Mouse (Mus musculus) limb, embryonic 14.5 days (tissue): ENCODE measurements around the gene Sirt4. TPM values are rescaled to one million over a fixed set of nuclear protein-coding genes. Genes with fewer than 3 reads are reported as not detected.
A peak's percentile ranks its signal among the peaks of the same experiment; 100 is the strongest.

Source experiments
- ATAC-seq: fragments of 200-750 bp; cut with Nextera tagmentation; 2 replicates; pipeline ENCODE4 v1.8.0; 2017; ENCODE audit warnings: low read depth, moderate number of reproducible peaks, moderate TSS enrichment; ENCODE audit not compliant: low FRiP score
- DNase-seq: peaks from one replicate; pipeline ENCODE4 v3.0.0-alpha.2; 2015; ENCODE audit warnings: low spot score
- H3K27ac ChIP-seq: fragments of 300-500 bp; sonication (generic); replicated peaks from 2 replicates; pipeline ENCODE4 v1.5.1; 2014; ENCODE audit warnings: low read depth, mild to moderate bottlenecking, low read length, moderate library complexity, mixed read lengths
- H3K27me3 ChIP-seq: fragments of 300-500 bp; sonication (generic); 2 replicates; pipeline ENCODE4 v1.6.1; 2014; ENCODE audit warnings: low read length, mixed read lengths; ENCODE audit not compliant: control insufficient read depth, insufficient read depth
- H3K36me3 ChIP-seq: fragments of 300-500 bp; sonication (generic); 2 replicates; pipeline ENCODE4 v1.6.1; 2014; ENCODE audit warnings: mild to moderate bottlenecking, low read length, moderate library complexity, mixed read lengths; ENCODE audit not compliant: control insufficient read depth, insufficient read depth
- H3K4me1 ChIP-seq: fragments of 300-500 bp; sonication (generic); 2 replicates; pipeline ENCODE4 v1.6.1; 2014; ENCODE audit warnings: antibody characterized with exemption, low read length, mixed read lengths; ENCODE audit not compliant: control insufficient read depth, insufficient read depth
- H3K4me2 ChIP-seq: fragments of 300-500 bp; sonication (generic); replicated peaks from 2 replicates; pipeline ENCODE4 v1.6.1; 2014; ENCODE audit warnings: low read depth, mild to moderate bottlenecking, low read length, moderate library complexity; ENCODE audit not compliant: severe bottlenecking
- H3K4me3 ChIP-seq: fragments of 300-500 bp; sonication (generic); replicated peaks from 2 replicates; pipeline ENCODE4 v1.5.1; 2014; ENCODE audit warnings: low read length
- H3K9ac ChIP-seq: fragments of 300-500 bp; sonication (generic); 2 replicates; pipeline ENCODE4 v1.6.1; 2014; ENCODE audit warnings: mild to moderate bottlenecking, low read depth, low read length, moderate library complexity; ENCODE audit not compliant: severe bottlenecking
- H3K9me3 ChIP-seq: fragments of 300-500 bp; sonication (generic); 2 replicates; pipeline ENCODE4 v1.6.1; 2016; ENCODE audit warnings: low read length; ENCODE audit not compliant: control insufficient read depth
- POLR2A ChIP-seq: fragments of 200-500 bp; IDR thresholded peaks from 2 replicates; pipeline ENCODE4 v1.8.0; 2012; ENCODE audit warnings: inconsistent platforms, mild to moderate bottlenecking, moderate library complexity, borderline replicate concordance; ENCODE audit not compliant: insufficient read depth, insufficient read length; ENCODE audit errors: extremely low read depth
- WGBS: fragments of 180-500 bp; shearing (Covaris S2); extraction: QIAGEN DNeasy Blood & Tissue Kit; methylation state at CpG from one replicate; pipeline ENCODE4 v1.1.7; 2014; 5-methylcytosine and 5-hydroxymethylcytosine counted together
- polyA plus RNA-seq, 2 experiments: library from polyadenylated mRNA; depleted of rRNA in 1 of 2; stranded (reverse) in 1 of 2; unstranded in 1 of 2; fragments of >200 nt; fragmentation: Nextera tagmentation in 1 of 2; extraction: Ambion mirVana in 1 of 2; gene quantifications; 2 replicates each; pipeline versions ENCODE4 v1.2.1 to v1.2.3; 2012 to 2014

Sirt4 gene
- polyA plus RNA-seq, 2 experiments: 20.4 to 69.2 TPM

DNA sequence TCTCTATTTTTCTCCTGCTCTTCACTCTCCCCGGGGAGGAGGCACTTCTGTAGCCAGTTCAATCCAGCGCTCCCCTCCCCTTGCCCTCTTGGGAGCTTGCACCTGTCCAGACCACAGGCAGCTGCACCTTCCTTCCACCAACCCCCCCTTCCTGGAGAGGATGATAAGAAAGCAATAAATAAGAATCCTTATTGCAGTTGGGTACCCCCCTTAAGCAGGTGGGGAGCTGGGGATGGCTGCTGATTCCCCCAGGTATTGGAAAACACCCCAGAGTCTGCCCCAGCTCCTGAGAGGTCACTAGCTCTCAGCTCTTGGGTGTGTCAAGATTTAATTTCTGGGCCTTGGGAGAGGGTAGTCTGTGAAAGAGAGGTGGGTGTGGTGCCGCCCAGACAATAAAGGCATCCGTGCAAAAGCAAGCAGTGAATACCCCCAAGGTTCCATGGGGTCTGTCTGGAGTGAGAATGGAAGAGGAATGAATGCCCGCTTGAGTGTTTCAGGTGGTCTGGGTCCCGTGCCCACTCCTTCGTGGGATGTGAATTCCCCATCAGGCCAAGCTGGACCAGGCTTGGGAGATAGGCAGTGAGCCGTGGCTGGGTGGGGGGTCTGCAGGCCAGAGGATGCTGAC, 48.7 kb downstream of the Sirt4 start:
- Histone ChIP-seq H3K27me3 (no peaks in the 10 kb centered on the region), H3K4me1 (peaks cover 57% of the 10 kb centered on the region), H3K27ac (peak overlapping the region; percentile 86), H3K4me3 (peak overlapping the region; percentile 34), H3K9ac (peak overlapping the region; percentile 68), H3K9me3 (no peaks in the 10 kb centered on the region), H3K36me3 (peaks cover 47% of the 10 kb centered on the region), H3K4me2 (peak overlapping the region; percentile 78)
- 20% methylated on average over 8 of the region's 8 CpGs for WGBS
- TF ChIP-seq POLR2A: no peak
- peak; percentile 17; the same call in 1 of the 2 replicates for ATAC-seq
- DNase-seq: no peak

DNA sequence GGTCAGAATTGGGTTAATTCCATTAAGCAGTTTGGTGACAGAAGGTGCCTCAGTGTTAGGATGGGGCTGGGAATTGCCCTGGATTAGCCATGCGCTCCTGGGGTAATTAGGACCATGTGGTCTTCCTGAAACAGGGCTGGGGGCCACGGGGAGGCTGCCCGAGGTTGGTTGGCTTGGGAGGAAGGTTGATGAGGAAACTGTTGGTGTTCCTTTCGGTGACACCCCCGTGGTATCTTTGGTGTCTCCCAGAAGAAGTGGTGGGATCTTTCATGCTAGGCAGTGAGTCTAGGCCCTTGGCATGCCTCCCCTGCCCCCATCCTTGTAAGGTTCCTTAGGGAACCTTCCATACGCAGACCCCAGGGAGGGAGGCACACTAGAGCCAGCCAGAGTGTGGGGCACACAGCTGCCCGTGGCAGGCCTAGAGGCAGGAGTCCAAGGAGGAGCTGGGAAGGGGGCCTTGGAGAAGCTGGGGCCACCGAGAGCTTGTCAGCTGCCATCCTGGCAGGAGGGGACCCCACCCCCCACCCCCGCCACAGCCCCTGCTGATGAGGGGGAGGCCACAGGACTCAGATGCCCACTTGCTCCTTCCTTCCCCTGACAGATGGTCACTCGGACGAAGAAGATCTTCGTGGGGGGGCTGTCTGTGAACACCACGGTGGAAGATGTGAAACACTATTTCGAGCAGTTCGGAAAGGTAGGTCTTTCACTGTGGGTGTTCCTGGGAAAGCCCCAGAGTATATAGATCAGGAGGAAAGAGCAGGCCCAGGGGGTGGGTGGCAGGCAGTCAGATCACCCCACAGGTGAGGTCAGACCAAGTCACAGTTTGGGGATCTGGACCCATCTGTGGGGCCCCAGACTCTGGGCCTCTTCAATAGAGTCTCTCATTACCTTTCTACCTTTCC, 49.4 kb downstream of the Sirt4 start:
- no peak for TF ChIP-seq POLR2A
- Histone ChIP-seq H3K27me3 (no peaks in the 10 kb centered on the region), H3K4me1 (peaks cover 58% of the 10 kb centered on the region), H3K9ac (peak overlapping the region; percentile 12; the same call in 1 of the 2 replicates), H3K36me3 (peaks cover 40% of the 10 kb centered on the region), H3K9me3 (no peaks in the 10 kb centered on the region), H3K4me2 (no peak overlapping the region), H3K4me3 (no peak overlapping the region), H3K27ac (peak overlapping the region; percentile 33; the same call in 1 of the 2 replicates)
- 36% methylated on average over 15 of the region's 15 CpGs for WGBS
- ATAC-seq: no peak
- DNase-seq: no peak

DNA sequence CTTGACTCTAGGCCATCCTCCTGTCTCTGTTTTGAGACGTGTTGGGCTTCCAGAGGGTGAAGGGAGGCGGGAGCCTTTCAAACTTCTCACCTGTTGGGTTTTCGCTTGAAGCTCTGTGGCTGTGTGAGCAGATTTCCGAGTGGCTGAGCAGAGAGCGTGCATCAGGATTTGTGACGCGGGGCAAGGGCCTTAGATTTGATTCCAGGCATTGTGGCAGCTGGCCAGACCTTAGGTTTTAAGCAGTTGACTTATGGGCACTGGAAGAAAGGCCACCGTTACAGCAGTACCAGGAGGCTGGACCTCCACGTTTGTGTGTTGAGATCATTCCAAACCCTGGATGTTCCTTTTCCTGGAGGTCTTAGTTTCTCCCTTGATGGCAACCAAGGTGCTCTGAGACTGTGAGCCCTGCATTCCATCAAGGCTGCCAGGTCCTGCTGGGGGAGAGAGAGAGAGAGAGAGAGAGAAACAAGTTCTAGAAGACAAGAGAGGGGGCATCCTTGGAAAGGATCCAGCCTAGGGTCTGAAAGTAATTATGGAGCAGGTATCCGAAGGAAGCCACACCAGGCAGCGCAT, 50.2 kb downstream of the Sirt4 start:
- H3K4me2 ChIP-seq: no peak overlapping the region
- no peaks in the 10 kb centered on the region for H3K27me3 ChIP-seq
- H3K9me3 ChIP-seq: no peaks in the 10 kb centered on the region
- peak overlapping the region; percentile 33; the same call in 1 of the 2 replicates for H3K27ac ChIP-seq
- H3K4me1 ChIP-seq: peaks cover 58% of the 10 kb centered on the region
- DNase-seq: no peak
- ATAC-seq: no peak
- WGBS: 39% methylated on average over 11 of the region's 11 CpGs
- no peak overlapping the region for H3K4me3 ChIP-seq
- H3K36me3 ChIP-seq: peaks cover 32% of the 10 kb centered on the region
- peak overlapping the region; percentile 12; the same call in 1 of the 2 replicates for H3K9ac ChIP-seq
- no peak for TF ChIP-seq POLR2A

DNA sequence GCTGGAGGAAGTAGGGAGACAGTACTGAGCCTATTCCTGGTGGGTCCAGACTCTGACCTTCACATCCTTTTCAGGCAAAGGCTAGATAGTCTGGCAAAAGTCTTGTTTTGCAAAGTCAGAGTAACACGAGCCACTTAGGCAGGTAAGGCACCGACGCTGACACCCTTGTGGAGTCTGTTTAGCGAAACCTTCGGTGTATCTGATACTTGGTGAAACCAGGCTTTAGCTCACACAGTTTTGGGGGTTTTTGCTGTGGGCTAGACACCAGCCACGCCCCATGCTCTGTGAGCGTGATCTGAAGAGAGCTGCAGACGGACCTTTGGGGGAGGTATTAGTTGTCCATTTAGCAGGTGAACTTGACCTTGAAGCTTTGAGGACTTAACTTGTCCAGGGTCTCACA, 51.3 kb downstream of the Sirt4 start:
- H3K9ac ChIP-seq: no peak overlapping the region
- no peak for TF ChIP-seq POLR2A
- ATAC-seq: no peak
- no peaks in the 10 kb centered on the region for H3K27me3 ChIP-seq
- no peak for DNase-seq
- H3K9me3 ChIP-seq: no peaks in the 10 kb centered on the region
- WGBS: 80% methylated on average over 8 of the region's 8 CpGs
- H3K36me3 ChIP-seq: peaks cover 24% of the 10 kb centered on the region
- no peak overlapping the region for H3K27ac ChIP-seq
- H3K4me2 ChIP-seq: no peak overlapping the region
- peaks cover 61% of the 10 kb centered on the region for H3K4me1 ChIP-seq
- H3K4me3 ChIP-seq: no peak overlapping the region

DNA sequence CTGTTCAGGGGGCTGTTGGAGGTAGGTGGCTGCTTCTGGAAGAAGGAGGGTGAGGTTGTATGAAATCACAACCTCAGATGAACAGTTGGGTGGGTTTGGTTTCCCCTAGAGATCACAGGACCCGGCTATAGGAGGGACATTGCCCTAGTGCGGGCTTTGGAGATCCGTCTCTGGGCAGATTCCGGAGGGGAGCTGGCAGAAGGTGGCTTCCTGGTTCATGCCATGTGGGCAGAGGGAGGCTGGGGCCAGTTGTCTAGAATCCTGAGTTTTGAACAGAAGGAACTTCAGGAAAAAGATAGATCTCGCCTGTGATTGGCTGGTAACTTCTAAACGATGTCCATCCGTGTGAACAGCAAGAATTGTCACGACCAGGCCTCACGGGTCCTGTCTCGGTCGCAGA, 52.1 kb downstream of the Sirt4 start:
- Histone ChIP-seq H3K4me1 (peaks cover 54% of the 10 kb centered on the region), H3K9me3 (no peaks in the 10 kb centered on the region), H3K27me3 (no peaks in the 10 kb centered on the region), H3K9ac (no peak overlapping the region), H3K27ac (no peak overlapping the region), H3K4me2 (no peak overlapping the region), H3K4me3 (no peak overlapping the region), H3K36me3 (peaks cover 24% of the 10 kb centered on the region)
- ATAC-seq (no peak), DNase-seq (no peak)
- 78% methylated on average over 11 of the region's 11 CpGs for WGBS
- TF ChIP-seq POLR2A: no peak
